In the genomic region with DNA sequence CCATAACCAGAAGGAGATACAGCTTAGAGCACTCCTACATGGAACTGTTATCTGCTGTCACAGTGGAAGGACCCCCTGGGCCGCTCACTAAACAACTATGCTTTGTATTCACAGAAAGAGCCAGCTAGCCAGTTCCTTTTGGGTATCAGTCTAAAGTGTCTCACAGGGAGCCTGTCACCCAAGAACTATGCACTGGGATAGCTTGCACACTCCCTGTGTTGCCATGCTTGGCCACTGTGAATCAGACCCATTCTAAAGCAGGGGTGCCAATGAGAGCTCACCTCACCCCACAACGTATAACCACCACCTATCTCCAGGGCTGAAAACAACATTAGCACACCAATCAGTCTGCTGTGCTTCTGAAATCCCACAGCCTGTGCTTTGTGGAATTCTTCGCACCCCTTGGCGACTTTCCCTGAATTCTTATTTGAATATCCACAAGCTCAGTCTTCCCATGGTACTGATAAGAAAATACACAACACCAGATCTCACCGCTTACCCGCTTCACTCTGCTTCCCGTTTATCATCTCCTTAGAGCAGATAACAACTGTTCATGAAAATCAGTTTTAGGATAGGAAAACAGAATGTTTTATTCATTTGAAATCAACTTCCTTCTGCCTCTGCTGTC, we compare ENCODE assay signal across 11 mouse cellular contexts.
DNase-seq lines count a peak whose midpoint lies in the region; ATAC-seq lines count a peak whose summit lies in the region.
"Had no signal": no experiment of that assay in that cellular context is flagged by ENCODE, and none has a peak within 500 bp of the region (broad histone marks: within the 10 kb centered on the region; RNA-seq: fewer than 3 reads in every experiment).

No protein-coding gene starts in this region.

- no peaks in the 10 kb centered on the region for H3K9me3 ChIP-seq in heart, embryonic 14.5 days (ENCODE audit: control insufficient read depth, low read length)
- H3K9me3 ChIP-seq in hindbrain, embryonic 14.5 days (ENCODE audit: control insufficient read depth, low read length) = no peaks in the 10 kb centered on the region
- no peaks in the 10 kb centered on the region for H3K9me3 ChIP-seq in neural tube, embryonic 15.5 days (replicated peaks)
- H3K9me3 ChIP-seq: limb, embryonic 15.5 days had no signal

- H3K36me3 ChIP-seq in heart, embryonic 14.5 days (ENCODE audit: control insufficient read depth, insufficient read depth, low read length) = peaks cover 41% of the 10 kb centered on the region
- peaks cover 38% of the 10 kb centered on the region for H3K36me3 ChIP-seq in hindbrain, embryonic 14.5 days (replicated peaks; ENCODE audit: control insufficient read depth, insufficient read depth)
- H3K36me3 ChIP-seq in neural tube, embryonic 15.5 days = peaks cover 31% of the 10 kb centered on the region

- no peak overlapping the region for H3K4me3 ChIP-seq in heart, embryonic 14.5 days (ENCODE audit: control insufficient read depth in 1 of 2, insufficient read depth in 1 of 2, low read depth in 1 of 2, low read length in 2 of 2)
- no peak overlapping the region for H3K4me3 ChIP-seq in hindbrain, embryonic 14.5 days (replicated peaks; ENCODE audit: low read length)
- H3K4me3 ChIP-seq in neural tube, embryonic 15.5 days (replicated peaks) = no peak overlapping the region
- H3K4me3 ChIP-seq: limb, embryonic 15.5 days; megakaryocyte, embryonic 14.5 days had no signal

- no peak for ATAC-seq in heart, embryonic 14.5 days (ENCODE audit: insufficient number of reproducible peaks, insufficient read depth, low FRiP score, low read depth)
- no peak for ATAC-seq in hindbrain, embryonic 14.5 days (ENCODE audit: low FRiP score)
- ATAC-seq in neural tube, embryonic 15.5 days (ENCODE audit: low FRiP score) = peak; percentile 48; the same call in 1 of the 2 replicates

- H3K4me2 ChIP-seq in heart, embryonic 14.5 days (ENCODE audit: low read length) = peak overlapping the region; percentile 12; the same call in 1 of the 2 replicates
- peak overlapping the region; percentile 27 for H3K4me2 ChIP-seq in hindbrain, embryonic 14.5 days (replicated peaks)
- no peak overlapping the region for H3K4me2 ChIP-seq in neural tube, embryonic 15.5 days
- H3K4me2 ChIP-seq: limb, embryonic 15.5 days had no signal

- peak overlapping the region; percentile 63 to 76 for H3K27ac ChIP-seq in heart, embryonic 14.5 days (replicated peaks in 1 of 2; ENCODE audit: control insufficient read depth in 1 of 2, insufficient read depth in 1 of 2, low read depth in 2 of 2, low read length in 2 of 2)
- H3K27ac ChIP-seq in hindbrain, embryonic 14.5 days = peak overlapping the region; percentile 89
- peak overlapping the region; percentile 83 for H3K27ac ChIP-seq in neural tube, embryonic 15.5 days (replicated peaks)

- no peak overlapping the region for H3K9ac ChIP-seq in heart, embryonic 14.5 days (ENCODE audit: low read length)
- peak overlapping the region; percentile 34; the same call in 1 of the 2 replicates for H3K9ac ChIP-seq in hindbrain, embryonic 14.5 days
- no peak overlapping the region for H3K9ac ChIP-seq in neural tube, embryonic 15.5 days (replicated peaks)
- H3K9ac ChIP-seq: limb, embryonic 15.5 days had no signal

- WGBS in heart, embryonic 14.5 days = 18% methylated on average over 7 of the region's 7 CpGs
- WGBS in hindbrain, embryonic 14.5 days = 24% methylated on average over 7 of the region's 7 CpGs
- 47% methylated on average over 7 of the region's 7 CpGs for WGBS in neural tube, embryonic 15.5 days

- no peak for DNase-seq in heart, postnatal 25 days (ENCODE audit: low spot score)
- DNase-seq in right cerebral cortex, adult 2 months (ENCODE audit: low spot score in 2 of 2) = peak; percentile 27 to 40
- no peak for DNase-seq in right cerebral cortex, postnatal 14 days
- DNase-seq in hindbrain, embryonic 14.5 days (ENCODE audit: low spot score) = no peak
- no peak for DNase-seq in retina, embryonic 14.5 days (ENCODE audit: low spot score)
- DNase-seq in ovary, postnatal 10 days (ENCODE audit: low spot score) = no peak
- DNase-seq: thymus, adult 2 months had no signal

- intact Hi-C loops in heart, postnatal 25 days (cut with DNase I) = no loop called here

- peaks cover 23 to 38% of the 10 kb centered on the region in 2 experiments for H3K4me1 ChIP-seq in heart, embryonic 14.5 days (ENCODE audit: control insufficient read depth in 2 of 2, insufficient read depth in 2 of 2, low read length in 2 of 2)
- peaks cover 36% of the 10 kb centered on the region for H3K4me1 ChIP-seq in hindbrain, embryonic 14.5 days (replicated peaks; ENCODE audit: control insufficient read depth, insufficient read depth, low read length)
- H3K4me1 ChIP-seq in neural tube, embryonic 15.5 days = peaks cover 44% of the 10 kb centered on the region
- H3K4me1 ChIP-seq: megakaryocyte, embryonic 14.5 days had no signal

- no peaks in the 10 kb centered on the region for H3K27me3 ChIP-seq in heart, embryonic 14.5 days (ENCODE audit: control insufficient read depth, insufficient read depth, low read length)
- H3K27me3 ChIP-seq in hindbrain, embryonic 14.5 days (ENCODE audit: control insufficient read depth, insufficient read depth, low read length) = no peaks in the 10 kb centered on the region
- H3K27me3 ChIP-seq in neural tube, embryonic 15.5 days (replicated peaks) = no peaks in the 10 kb centered on the region
- H3K27me3 ChIP-seq: limb, embryonic 15.5 days; megakaryocyte, embryonic 14.5 days had no signal

Comparison
In these comparisons a context has a peak if more than half of its experiments do, and no peak if none do; other contexts are left out.
1. DNase-seq: peak in right cerebral cortex, adult 2 months (2 of 2); none in heart, postnatal 25 days (single experiment), right cerebral cortex, postnatal 14 days (single experiment), hindbrain, embryonic 14.5 days (single experiment), retina, embryonic 14.5 days (single experiment) and ovary, postnatal 10 days (single experiment).
2. Peak in every context shown above with its lines, with median percentiles within 50 percentile points of each other: H3K27ac ChIP-seq.